Mouse (Mus musculus) thymus, adult 2 months (tissue): Measurements from ENCODE around the gene Numa1.

Experiments used
- CTCF ChIP-seq: fragments of 200-500 bp; IDR thresholded peaks from 2 replicates; pipeline ENCODE4 v1.5.1; 2012; ENCODE audit warnings: mild to moderate bottlenecking, control low read depth, low read length, moderate library complexity, borderline replicate concordance; ENCODE audit not compliant: control insufficient read depth, poor library complexity, insufficient read depth; ENCODE audit errors: extremely low read depth
- POLR2A ChIP-seq: fragments of 200-500 bp; IDR thresholded peaks from 2 replicates; pipeline ENCODE4 v1.6.1; 2012; ENCODE audit warnings: mild to moderate bottlenecking, low read length, control low read depth, moderate library complexity; ENCODE audit not compliant: control insufficient read depth, poor library complexity, insufficient read depth; ENCODE audit errors: extremely low read depth

DNA sequence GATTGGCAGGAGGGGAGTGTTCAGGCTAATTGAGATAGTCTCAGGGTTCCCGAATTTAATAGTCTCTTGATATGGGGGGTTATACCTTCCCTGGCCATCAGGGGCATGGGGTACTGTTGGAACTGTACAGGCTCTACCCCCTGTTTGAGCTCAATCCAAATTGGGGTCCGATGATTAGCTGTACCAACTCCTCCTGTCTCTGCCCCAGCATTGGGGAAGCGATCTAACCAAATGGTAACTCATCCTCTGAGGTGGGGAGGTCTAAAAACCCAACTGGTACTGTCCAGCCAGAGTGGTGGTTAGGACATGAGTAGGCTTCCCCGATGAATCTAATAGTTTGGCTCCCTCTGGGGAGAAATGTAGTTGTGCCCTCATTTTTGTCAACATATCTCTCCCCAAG, 3.1 kb downstream of the Numa1 start:
- TF ChIP-seq POLR2A (no peak), CTCF (no peak)
